In genomic region chr16:77852066-77852781, GRCm38 (mm10) we compare ENCODE assay signal across 13 mouse cellular contexts.
DNase-seq lines count a peak whose midpoint lies in the region; ATAC-seq lines count a peak whose summit lies in the region.
"Had no signal": no experiment of that assay in that cellular context is flagged by ENCODE, and none has a peak within 500 bp of the region (broad histone marks: within the 10 kb centered on the region; RNA-seq: fewer than 3 reads in every experiment).

No protein-coding gene starts in this region.

- intact Hi-C loops in left cerebral cortex, postnatal 25 days (cut with DNase I): no loop called here

- no peaks in the 10 kb centered on the region for H3K27me3 ChIP-seq in neural tube, embryonic 11.5 days (ENCODE audit: control insufficient read depth, insufficient read depth, low read length)
- H3K27me3 ChIP-seq in forebrain, embryonic 12.5 days: no peaks in the 10 kb centered on the region
- no peaks in the 10 kb centered on the region for H3K27me3 ChIP-seq in hindbrain, embryonic 13.5 days
- H3K27me3 ChIP-seq in neural tube, embryonic 13.5 days: no peaks in the 10 kb centered on the region
- H3K27me3 ChIP-seq: lung, embryonic 15.5 days had no signal

- H3K4me1 ChIP-seq in neural tube, embryonic 11.5 days (ENCODE audit: control insufficient read depth, insufficient read depth, low read length): no peaks in the 10 kb centered on the region
- H3K4me1 ChIP-seq in forebrain, embryonic 12.5 days: peaks cover 4% of the 10 kb centered on the region; the same call in 1 of the 2 replicates
- H3K4me1 ChIP-seq in hindbrain, embryonic 13.5 days (replicated peaks): peaks cover 10% of the 10 kb centered on the region
- peaks cover 14% of the 10 kb centered on the region; the same call in 1 of the 2 replicates for H3K4me1 ChIP-seq in neural tube, embryonic 13.5 days (replicated peaks)
- H3K4me1 ChIP-seq: lung, embryonic 15.5 days had no signal

- H3K27ac ChIP-seq in neural tube, embryonic 11.5 days (ENCODE audit: low read depth, low read length): peak overlapping the region; percentile 63
- H3K27ac ChIP-seq in forebrain, embryonic 12.5 days: peak overlapping the region; percentile 85
- peak overlapping the region; percentile 94 for H3K27ac ChIP-seq in hindbrain, embryonic 13.5 days
- H3K27ac ChIP-seq in neural tube, embryonic 13.5 days (replicated peaks): peak overlapping the region; percentile 93
- H3K27ac ChIP-seq: heart, adult 2 months; lung, embryonic 15.5 days had no signal

- no peak overlapping the region for H3K4me2 ChIP-seq in neural tube, embryonic 11.5 days (ENCODE audit: low read depth)
- 0 out of 2 replicates have a peak overlapping the region, but pooled peaks have one; percentile 4 for H3K4me2 ChIP-seq in forebrain, embryonic 12.5 days
- H3K4me2 ChIP-seq in hindbrain, embryonic 13.5 days: peak overlapping the region; percentile 2; the same call in 1 of the 2 replicates
- peak overlapping the region; percentile 28 for H3K4me2 ChIP-seq in neural tube, embryonic 13.5 days
- H3K4me2 ChIP-seq: lung, embryonic 15.5 days had no signal

- DNase-seq in neural tube, embryonic 11.5 days (ENCODE audit: low spot score): peak; percentile 14
- no peak for DNase-seq in neural tube, embryonic 10.5 days (ENCODE audit: extremely low spot score, low spot score)
- no peak for DNase-seq in gastrocnemius, adult 18-20 months (ENCODE audit: low spot score)
- no peak for DNase-seq in urinary bladder, postnatal 10 days (ENCODE audit: low spot score)
- no peak for DNase-seq in left cerebral cortex, postnatal 25 days (ENCODE audit: low spot score in 2 of 2)
- DNase-seq: cerebellum, adult 11 months; heart, adult 2 months; kidney, postnatal 10 days; thymus, postnatal 25 days had no signal

- H3K9ac ChIP-seq in neural tube, embryonic 11.5 days (ENCODE audit: low read length): peak overlapping the region; percentile 14; the same call in 1 of the 2 replicates
- H3K9ac ChIP-seq in forebrain, embryonic 12.5 days: no peak overlapping the region
- no peak overlapping the region for H3K9ac ChIP-seq in hindbrain, embryonic 13.5 days
- 0 out of 2 replicates have a peak overlapping the region, but pooled peaks have one; percentile 0 for H3K9ac ChIP-seq in neural tube, embryonic 13.5 days
- H3K9ac ChIP-seq: lung, embryonic 15.5 days had no signal

- no peaks in the 10 kb centered on the region for H3K36me3 ChIP-seq in neural tube, embryonic 11.5 days (ENCODE audit: control insufficient read depth, insufficient read depth, low read length)
- no peaks in the 10 kb centered on the region for H3K36me3 ChIP-seq in forebrain, embryonic 12.5 days (replicated peaks)
- no peaks in the 10 kb centered on the region for H3K36me3 ChIP-seq in hindbrain, embryonic 13.5 days
- H3K36me3 ChIP-seq in neural tube, embryonic 13.5 days: no peaks in the 10 kb centered on the region
- H3K36me3 ChIP-seq: lung, embryonic 15.5 days had no signal

- WGBS in neural tube, embryonic 11.5 days: 68% methylated on average over 6 of the region's 6 CpGs
- WGBS in forebrain, embryonic 12.5 days: 32% methylated on average over 6 of the region's 6 CpGs
- WGBS in hindbrain, embryonic 13.5 days: 26% methylated on average over 6 of the region's 6 CpGs
- 25% methylated on average over 6 of the region's 6 CpGs for WGBS in neural tube, embryonic 13.5 days

- H3K9me3 ChIP-seq in neural tube, embryonic 11.5 days (ENCODE audit: control insufficient read depth, low read length): no peaks in the 10 kb centered on the region
- no peaks in the 10 kb centered on the region for H3K9me3 ChIP-seq in forebrain, embryonic 12.5 days
- H3K9me3 ChIP-seq in hindbrain, embryonic 13.5 days: no peaks in the 10 kb centered on the region
- no peaks in the 10 kb centered on the region for H3K9me3 ChIP-seq in neural tube, embryonic 13.5 days
- H3K9me3 ChIP-seq: lung, embryonic 15.5 days had no signal

- ATAC-seq in neural tube, embryonic 11.5 days (ENCODE audit: insufficient read depth, low FRiP score, low TSS enrichment): peak; percentile 67; the same call in 1 of the 2 replicates
- peak; percentile 74; the same call in 1 of the 2 replicates for ATAC-seq in forebrain, embryonic 12.5 days (ENCODE audit: low FRiP score)
- peak; percentile 92 for ATAC-seq in hindbrain, embryonic 13.5 days (ENCODE audit: low FRiP score)
- ATAC-seq in neural tube, embryonic 13.5 days (ENCODE audit: low read depth): peak; percentile 94

- H3K4me3 ChIP-seq in neural tube, embryonic 11.5 days (ENCODE audit: low read depth, low read length): no peak overlapping the region
- no peak overlapping the region for H3K4me3 ChIP-seq in forebrain, embryonic 12.5 days (replicated peaks)
- H3K4me3 ChIP-seq in hindbrain, embryonic 13.5 days: no peak overlapping the region
- no peak overlapping the region for H3K4me3 ChIP-seq in neural tube, embryonic 13.5 days
- H3K4me3 ChIP-seq: heart, adult 2 months; lung, embryonic 15.5 days had no signal

Comparison
In these comparisons a context has a peak if more than half of its experiments do, and no peak if none do; other contexts are left out.
1. H3K9ac ChIP-seq: peak in neural tube, embryonic 11.5 days (single experiment) and neural tube, embryonic 13.5 days (single experiment); none in forebrain, embryonic 12.5 days (single experiment) and hindbrain, embryonic 13.5 days (single experiment).
2. Peak in every context shown above with its lines, with median percentiles within 50 percentile points of each other: ATAC-seq and H3K27ac ChIP-seq.